Mouse (Mus musculus): ENCODE results near the gene Ccdc97.
"Not testable (repeated sequence)": the region's sequence is repeated elsewhere in the genome, so short reads cannot be mapped to it uniquely, and the experiment has no call there.

Ccdc97 gene

GRCm38 (mm10) chr7:25718788-25719417 lies at the start of gene Ccdc97:
Gene Ccdc97 (minus strand): TSS chr7:25719088.
- peak; percentile 97 for DNase-seq

- no peak for DNase-seq
Observed at GRCm38 (mm10) chr7:25768229-25768628, 49.3 kb upstream of the Ccdc97 start.

- DNase-seq, result no peak
Observed at GRCm38 (mm10) chr7:25766108-25766507, 47.2 kb upstream of the Ccdc97 start.

GRCm38 (mm10) chr7:25764221-25764620 lies 45.3 kb upstream of the Ccdc97 start:
- DNase-seq, result peak; percentile 11

- peak; percentile 62 for DNase-seq
Observed at GRCm38 (mm10) chr7:25763678-25764077, 44.8 kb upstream of the Ccdc97 start.

- no peak for DNase-seq
Observed at GRCm38 (mm10) chr7:25761354-25761753, 42.5 kb upstream of the Ccdc97 start.

- peak; percentile 93 for DNase-seq
Observed at GRCm38 (mm10) chr7:25756011-25756410, 37.1 kb upstream of the Ccdc97 start.

GRCm38 (mm10) chr7:25755468-25755833 lies 36.6 kb upstream of the Ccdc97 start:
- no peak for DNase-seq

- peak; percentile 100 for DNase-seq
Observed at GRCm38 (mm10) chr7:25754738-25755467, 36.0 kb upstream of the Ccdc97 start, which contains the start of gene Hnrnpul1. Gene Hnrnpul1 (minus strand): TSS chr7:25754757.

- no peak for DNase-seq
Observed at GRCm38 (mm10) chr7:25754439-25754737, 35.5 kb upstream of the Ccdc97 start.

GRCm38 (mm10) chr7:25753643-25754438 lies 35.0 kb upstream of the Ccdc97 start:
- DNase-seq, result no peak

- DNase-seq, result no peak
Observed at GRCm38 (mm10) chr7:25753076-25753475, 34.2 kb upstream of the Ccdc97 start.

- no peak for DNase-seq
Observed at GRCm38 (mm10) chr7:25746844-25747243, 28.0 kb upstream of the Ccdc97 start.

GRCm38 (mm10) chr7:25738277-25738676 lies 19.4 kb upstream of the Ccdc97 start:
- no peak for DNase-seq

GRCm38 (mm10) chr7:25736920-25737319 lies 18.0 kb upstream of the Ccdc97 start:
- peak; percentile 8 for DNase-seq

- DNase-seq, result no peak
Observed at GRCm38 (mm10) chr7:25734991-25735390, 16.1 kb upstream of the Ccdc97 start.

GRCm38 (mm10) chr7:25731294-25732055 lies 12.6 kb upstream of the Ccdc97 start:
- no peak for DNase-seq

- DNase-seq, result no peak
Observed at GRCm38 (mm10) chr7:25729862-25730261, 11.0 kb upstream of the Ccdc97 start.

- DNase-seq, result no peak
Observed at GRCm38 (mm10) chr7:25729396-25729795, 10.5 kb upstream of the Ccdc97 start.

- no peak for DNase-seq
Observed at GRCm38 (mm10) chr7:25727800-25728199, 8.9 kb upstream of the Ccdc97 start.

- no peak for DNase-seq
Observed at GRCm38 (mm10) chr7:25725886-25726285, 7.0 kb upstream of the Ccdc97 start.

- not testable (repeated sequence) for DNase-seq
Observed at GRCm38 (mm10) chr7:25721776-25722175, 2.9 kb upstream of the Ccdc97 start.

- no peak for DNase-seq
Observed at GRCm38 (mm10) chr7:25720760-25721159, 1.9 kb upstream of the Ccdc97 start.
